Mouse (Mus musculus): Measurements from ENCODE around the gene Tmem108.

Gene Tmem108

DNA sequence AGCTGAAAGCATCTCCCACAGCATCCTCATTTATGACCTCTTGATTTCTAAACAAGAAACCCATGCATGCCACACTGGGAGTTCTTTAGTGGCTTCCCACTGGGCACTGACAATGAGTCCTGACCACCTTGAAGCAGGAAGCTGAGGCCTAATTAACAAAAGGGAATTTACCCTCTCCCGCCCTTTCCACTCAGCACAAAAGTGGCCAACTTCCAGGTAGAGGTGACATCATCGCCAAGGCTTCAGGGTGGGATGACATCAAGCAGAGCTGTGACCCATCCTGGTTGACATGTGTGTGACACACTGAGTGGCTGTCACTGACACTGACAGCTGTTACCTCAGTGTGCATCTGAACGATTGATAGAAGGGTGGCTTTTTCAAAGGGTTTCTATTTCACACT lies 124.8 kb downstream of the Tmem108 start:
- no peak for DNase-seq (ENCODE audit: low spot score in 2 of 2)

DNA sequence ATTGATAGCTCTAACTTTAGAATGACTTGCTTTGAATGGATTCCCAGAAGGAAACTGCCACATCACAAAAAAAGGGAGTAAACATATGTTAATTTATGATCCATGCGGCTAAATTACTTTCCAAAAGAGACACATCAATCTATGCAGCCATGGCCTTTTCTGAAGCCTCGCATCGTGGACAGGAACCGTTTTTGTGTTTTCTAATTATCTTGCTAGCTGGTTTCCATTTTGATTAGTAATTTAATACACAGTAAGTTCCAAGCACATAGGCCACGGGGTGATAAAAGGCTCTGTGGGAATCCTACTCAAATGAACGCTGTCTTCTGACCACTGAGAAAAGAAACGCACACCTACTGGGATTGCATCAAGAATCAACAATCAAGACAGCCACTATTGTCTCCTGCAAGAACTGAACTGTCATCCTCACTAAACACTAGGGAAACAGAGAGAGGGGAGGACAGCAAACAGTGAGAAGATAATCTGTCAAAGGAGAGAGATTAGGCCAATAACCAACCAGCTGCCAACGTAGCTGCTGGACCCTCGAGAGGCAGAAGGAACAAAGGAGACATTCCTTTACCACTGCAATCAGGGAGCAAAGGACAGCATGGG lies 132.7 kb downstream of the Tmem108 start:
- no peak for DNase-seq (ENCODE audit: low spot score in 2 of 2)

DNA sequence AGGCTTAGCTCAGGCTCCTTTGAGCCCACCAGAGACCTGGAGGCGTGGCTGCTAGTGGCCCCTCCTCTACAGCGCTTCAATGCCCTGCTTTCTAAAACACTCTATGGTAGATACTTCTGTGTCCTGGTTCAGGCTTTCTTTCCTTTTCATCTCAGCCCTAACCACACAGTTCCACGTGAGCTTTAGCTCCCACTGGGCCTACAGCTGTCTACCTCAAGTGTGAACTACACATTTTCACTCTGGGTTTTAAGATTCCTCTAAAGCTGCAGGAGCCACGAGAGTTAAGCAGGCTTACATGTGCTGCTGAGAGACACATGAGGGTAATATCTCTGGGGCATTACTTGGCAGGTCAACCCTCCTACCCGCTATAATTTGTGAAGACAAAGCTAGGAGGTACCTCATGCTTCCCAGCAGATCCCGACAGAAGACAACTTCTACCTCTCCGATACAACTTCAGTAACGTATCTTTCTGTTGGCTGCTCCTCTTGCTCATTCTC lies 134.2 kb downstream of the Tmem108 start:
- no peak for DNase-seq (ENCODE audit: low spot score in 2 of 2)

DNA sequence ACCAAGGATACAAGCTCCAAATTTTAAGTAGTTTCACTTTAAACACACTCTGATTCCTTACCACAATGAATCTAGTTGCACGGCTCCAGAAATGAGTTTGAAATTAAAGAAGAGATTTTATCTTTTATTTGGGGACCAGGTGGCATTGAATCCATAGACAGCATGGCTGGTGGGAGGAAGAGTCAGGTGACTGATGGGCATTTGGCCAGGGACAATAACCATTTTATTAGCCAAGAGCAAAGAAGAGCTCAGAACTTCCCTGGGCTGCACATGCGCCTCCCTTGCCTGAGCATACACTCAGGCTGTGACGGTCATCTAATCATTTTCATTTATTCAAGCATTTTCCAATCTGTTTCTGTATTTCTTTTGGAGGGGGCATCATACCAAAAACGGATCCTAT lies 135.5 kb downstream of the Tmem108 start:
- no peak for DNase-seq (ENCODE audit: low spot score in 2 of 2)

DNA sequence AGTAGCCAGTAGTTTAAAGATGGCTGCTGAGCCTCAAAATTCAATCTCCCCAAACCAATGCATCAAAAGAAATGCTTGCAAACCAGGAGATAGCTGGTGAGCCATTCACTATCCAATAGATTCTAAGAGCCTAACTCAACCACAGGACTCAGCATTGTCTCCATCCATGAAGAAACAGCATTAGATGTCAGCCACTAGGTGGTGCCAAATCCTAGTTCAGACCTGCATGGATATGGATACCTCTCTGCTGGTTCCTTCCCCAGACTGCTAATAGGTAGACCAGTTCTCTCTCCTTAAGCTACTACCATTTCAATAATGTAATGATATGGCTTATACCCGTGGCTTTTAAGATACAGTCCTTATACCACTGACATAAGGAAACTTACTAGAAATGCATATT lies 137.0 kb downstream of the Tmem108 start:
- DNase-seq (ENCODE audit: low spot score in 2 of 2): no peak

DNA sequence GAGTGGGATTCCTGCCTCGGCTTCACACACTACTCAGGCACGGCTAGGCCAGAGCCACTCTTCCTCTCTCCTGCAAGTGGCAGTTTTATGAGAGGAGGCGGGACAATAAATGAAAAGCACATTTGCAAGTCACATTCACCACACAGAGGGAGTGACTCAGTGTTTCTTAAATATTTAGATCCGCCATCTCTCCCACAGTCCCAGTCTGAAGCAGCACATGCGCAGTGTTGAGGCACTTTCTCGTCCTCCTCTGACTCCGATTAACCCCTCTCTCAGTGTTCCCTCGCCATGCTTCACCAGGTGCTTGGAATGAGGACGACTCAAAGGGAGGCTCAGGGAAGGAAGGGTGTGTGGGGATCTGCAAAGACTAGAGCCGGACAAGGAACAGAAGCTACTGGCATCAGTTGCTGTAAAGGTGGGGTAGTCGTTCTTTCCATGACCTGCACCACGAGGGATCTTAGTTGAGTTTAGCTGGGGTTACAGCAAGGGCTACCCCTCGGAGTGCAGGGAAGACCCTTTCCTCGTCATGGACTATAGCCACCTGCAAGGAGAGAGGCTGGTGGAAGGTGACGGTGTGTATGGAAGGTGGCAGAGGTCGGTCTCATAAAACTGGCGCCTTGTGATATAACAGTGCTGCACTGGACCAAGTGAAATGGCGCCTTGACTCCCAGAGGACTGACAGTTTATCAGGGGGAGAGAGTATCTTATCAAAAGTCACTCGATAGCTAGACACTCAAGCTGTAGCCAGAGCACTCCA lies 137.9 kb downstream of the Tmem108 start:
- no peak for DNase-seq (ENCODE audit: low spot score in 2 of 2)

DNA sequence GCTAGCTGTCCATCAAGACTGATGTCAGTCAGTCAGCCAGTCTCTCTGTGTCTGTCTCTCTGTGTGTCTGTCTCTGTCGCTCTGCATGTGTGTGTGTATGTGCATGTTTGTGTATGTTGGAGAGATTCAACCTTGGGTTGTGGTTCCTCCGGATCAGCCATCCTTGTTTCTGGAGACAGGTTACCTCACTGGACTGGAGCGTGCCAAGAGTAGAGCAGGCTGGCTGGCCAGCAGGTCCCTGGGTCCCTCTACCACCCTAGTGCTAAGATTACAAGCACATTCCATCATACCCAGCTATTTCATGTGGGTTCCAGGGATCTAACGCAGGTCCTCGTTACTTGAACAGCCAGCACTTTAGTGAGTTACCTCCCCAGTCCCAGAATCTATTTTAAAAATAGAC lies 138.6 kb downstream of the Tmem108 start:
- no peak for DNase-seq (ENCODE audit: low spot score in 2 of 2)

DNA sequence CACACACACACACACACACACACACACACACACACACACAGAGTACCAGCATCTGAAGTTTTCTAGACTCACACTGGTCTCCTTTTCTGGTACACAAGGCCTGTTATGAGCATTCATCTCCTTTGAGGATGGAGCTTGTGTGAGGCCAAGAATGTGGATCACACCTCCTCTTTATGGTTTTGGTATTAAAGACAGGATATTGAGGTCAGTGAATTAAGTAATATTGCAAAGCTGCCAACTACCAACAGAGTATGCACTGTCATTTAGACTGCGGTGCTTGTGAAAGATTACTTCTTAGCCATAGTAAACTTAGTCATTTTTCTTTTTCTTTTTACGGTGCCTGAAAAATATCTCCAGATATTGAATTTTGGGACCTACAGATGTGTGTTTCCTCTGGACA lies 139.8 kb downstream of the Tmem108 start:
- no peak for DNase-seq (ENCODE audit: low spot score in 2 of 2)

DNA sequence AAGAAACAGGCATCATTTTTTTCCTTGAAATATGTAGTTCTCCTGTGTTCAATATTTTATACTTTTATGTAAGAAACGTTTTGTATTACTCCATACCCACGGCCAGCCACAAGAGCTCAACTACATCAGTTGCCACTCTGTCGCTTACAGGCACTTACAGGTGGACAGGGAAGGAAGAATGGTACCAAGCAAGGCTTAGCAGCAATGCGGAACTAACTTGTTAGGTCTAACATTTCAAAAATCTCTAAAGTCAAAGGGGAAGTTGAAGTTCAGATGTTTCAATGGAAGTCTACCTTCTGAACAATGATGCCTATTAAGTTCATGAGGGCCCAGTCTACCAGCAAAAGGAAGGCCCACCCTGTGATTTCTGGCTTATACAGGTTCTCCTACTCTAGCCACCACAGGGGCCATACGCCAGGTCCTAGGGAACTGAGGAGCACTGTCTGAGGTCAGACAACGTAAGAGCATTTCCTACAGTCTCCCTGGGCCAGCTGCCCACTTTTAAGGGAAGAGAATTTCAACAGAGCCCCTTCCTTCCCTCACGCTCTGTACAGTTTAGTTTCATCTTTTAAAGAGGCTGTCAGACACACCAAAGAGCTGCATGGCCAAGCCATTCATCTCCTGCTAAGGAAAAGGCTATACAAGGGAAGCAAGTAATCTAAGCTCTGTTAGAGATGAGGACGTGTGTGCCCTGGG lies 141.0 kb downstream of the Tmem108 start:
- DNase-seq (ENCODE audit: low spot score in 2 of 2): no peak

DNA sequence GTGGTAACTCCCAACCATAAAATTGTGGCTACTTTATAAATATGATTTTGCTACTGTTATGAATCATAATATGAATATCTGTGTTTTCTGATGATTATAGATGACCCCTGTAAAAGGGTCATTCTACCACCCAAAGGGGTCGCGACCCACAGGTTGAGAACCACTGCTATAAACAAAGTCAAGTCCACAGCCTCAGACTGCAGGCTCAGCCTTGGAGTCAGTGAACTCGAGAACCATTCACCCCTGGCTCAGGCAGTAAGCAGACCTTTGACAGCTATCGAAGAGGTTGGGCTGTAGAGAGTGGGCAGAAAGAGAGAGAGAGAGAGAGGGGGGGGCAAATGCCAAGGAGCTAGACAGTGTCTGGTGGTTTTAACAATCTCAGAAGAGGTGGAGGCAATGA lies 147.4 kb downstream of the Tmem108 start:
- DNase-seq (ENCODE audit: low spot score in 2 of 2): no peak

DNA sequence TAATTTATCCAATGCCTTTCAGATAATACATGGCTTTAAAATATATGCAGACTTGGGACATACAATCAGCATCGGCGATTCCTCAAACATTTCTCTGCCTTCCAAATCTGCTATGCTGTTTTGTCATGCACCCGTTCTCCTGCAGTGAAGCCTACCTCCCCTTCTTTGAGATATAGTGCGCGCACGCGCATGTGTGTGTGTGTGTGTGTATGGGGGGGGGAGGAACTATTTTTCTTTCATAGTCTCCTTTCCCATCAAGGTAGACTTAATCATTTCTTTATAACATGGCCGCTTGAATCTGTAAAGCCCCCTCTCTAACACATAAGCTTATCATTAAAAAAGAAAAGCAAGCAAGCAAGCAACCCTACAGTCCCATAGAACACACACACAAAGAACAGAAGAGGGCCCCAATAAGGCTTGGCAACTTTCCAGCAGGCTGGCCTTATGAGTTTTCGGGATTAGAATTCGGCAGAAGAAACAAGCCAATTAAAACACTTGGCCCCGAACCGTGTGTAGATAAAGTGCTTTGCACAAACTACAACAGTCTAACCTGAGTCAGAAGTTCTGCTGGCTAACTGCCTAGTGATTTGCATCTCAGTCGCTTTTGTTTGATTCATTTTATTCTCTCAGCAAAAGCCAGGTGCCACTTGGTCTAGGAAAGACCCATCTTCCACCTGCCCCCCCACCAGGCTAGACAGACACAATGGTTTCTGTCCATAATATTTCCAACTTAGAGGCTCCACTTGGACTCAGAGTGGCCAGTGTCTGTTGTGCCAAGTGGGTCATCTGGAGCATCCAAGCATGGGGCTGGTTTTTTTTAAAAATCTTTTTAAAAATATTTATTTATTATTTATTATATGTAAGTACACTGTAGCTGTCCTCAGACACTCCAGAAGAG lies 153.2 kb downstream of the Tmem108 start:
- DNase-seq (ENCODE audit: low spot score in 2 of 2): no peak

DNA sequence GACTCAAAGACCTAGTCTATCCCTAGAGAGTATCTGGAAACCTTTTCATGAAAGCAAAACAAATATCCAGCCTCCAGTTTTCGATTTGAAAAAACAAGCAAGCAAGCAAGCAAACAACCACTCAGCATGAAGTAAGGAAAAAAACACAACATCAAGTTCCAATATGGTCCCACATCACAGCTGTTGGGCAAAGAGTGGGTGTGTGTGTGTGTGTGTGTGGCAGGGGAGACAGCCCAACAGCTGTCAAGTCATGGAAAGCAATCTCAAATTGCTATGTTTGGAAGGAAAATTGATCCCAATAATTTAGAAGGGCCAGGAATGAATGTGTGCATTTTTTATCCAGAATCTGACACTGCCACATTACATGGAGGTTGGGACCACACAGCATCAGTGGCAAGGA lies 155.6 kb downstream of the Tmem108 start:
- no peak for DNase-seq (ENCODE audit: low spot score in 2 of 2)

DNA sequence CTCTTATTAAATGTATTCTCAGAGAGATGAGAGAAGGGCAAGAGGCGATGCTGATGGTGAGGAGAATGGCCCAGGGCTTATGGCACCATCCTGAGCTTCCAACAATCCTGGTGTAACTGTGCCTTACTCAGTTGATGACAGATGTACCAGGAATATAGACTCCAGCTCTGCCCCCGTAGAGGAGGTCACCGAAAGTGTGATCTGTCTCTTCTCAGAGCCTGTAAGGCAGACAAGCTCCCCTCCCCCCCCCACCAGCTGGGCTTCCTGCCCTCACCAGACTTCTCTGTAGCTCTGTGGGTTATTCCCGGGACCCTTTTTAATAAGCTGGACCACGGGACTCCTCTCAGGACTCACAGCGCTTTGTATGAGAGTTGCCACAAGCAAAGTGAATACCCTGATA lies 157.8 kb downstream of the Tmem108 start:
- no peak for DNase-seq (ENCODE audit: low spot score in 2 of 2)

DNA sequence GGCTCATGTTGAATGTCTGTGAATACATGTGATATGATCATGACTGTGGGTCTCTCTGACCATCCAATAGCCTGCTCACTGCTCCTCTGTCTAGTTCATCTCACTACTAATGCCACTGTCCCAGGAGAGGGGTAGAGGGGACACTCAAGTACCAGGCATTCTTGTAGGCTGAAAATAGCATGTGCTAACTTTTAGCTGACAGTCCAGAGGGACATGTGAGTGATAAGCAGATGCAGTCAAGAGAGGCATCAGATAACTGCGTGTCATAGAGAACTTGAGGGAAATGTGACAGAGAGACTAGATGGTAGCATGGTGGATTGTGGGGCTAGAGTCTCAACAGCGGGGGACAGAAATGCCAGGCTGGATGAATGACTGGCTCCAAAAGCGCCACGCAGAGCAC lies 159.8 kb downstream of the Tmem108 start:
- DNase-seq (ENCODE audit: low spot score in 2 of 2): no peak

DNA sequence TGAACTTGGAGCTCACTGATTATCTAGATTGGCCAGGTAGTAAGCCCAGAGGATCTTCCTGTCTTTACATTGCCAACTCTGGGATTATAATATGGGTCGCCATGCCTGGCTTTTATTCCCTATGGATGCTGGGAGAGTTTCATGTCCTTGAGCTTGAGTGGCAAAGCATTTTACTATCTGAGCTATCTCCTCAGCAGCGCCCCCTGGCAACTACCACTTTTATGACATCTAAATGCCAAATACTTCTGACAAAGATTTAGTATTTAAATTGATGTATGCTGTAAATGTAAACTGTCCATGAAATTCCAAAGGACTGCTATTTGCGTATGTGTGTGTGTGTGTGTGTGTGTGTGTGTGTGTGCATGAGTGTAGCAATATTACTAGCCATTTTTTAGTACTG lies 160.8 kb downstream of the Tmem108 start:
- DNase-seq (ENCODE audit: low spot score in 2 of 2): no peak

DNA sequence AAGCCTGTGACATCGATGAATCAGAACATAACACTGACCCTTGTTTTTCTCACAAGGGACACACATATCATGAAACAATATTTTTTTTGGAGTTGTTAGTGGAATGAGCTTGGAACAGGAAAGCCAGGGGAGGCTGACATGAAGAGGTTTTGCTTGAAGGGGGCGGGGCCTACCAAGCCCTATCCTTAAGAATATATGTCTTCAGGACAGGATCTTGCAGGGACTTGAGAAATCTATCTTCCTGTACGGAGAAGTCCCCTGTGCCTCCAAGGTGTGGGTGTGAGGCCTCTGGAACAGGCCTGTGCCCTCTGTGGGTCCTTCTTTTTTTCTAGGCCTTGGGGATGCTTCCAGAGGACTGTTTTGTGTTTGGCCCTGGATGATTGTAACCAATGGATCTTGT lies 161.7 kb downstream of the Tmem108 start:
- DNase-seq (ENCODE audit: low spot score in 2 of 2): no peak

DNA sequence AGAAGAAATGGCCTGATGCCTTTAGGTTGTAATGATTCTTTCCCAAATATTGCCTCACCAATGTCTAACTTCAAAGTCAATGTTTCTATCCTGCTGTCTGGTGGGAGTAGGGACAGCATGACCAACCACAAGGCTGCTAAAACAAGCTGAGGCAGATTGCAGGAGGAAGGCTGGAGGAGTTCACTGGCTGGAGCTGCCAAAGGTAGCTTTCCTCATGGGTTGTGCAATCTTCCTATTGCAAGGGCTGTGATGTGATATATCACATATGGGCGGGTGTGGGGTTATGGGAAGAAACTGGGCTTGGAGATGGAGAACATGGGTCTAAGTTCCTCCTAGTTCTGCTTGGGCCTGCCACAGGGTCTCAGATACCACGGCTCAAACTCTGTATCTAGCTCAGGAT lies 163.8 kb downstream of the Tmem108 start:
- DNase-seq (ENCODE audit: low spot score in 2 of 2): no peak

DNA sequence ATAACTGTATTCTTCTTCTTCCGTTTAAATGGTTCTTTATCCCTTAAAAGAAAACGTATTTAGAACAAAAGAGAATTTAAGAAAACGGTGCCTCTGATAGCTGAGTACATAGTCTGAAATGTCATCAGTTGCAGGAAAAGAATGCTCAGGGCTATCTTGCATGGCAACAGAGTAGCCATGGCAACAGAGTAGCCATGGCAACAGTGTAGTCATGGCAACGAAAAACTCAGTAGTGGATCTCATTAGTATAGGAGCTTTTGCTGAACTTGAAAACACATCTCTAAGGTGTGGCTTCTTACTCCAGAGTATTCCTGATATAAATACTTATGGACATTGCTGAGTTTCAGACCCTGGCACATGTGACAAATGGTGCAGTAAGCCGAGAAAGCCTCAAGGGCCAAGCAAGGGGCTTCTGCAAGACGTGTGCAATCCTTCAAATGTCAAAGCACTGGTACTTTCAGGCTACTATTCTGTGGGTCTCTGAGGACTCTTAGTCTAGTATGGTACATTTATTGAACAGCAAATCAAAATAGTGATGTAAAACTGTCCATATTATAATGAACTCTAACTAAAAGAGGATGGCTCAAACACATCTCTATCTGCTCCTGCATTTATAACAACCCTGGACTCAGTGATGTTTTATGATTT lies 166.3 kb downstream of the Tmem108 start:
- no peak for DNase-seq (ENCODE audit: low spot score in 2 of 2)

DNA sequence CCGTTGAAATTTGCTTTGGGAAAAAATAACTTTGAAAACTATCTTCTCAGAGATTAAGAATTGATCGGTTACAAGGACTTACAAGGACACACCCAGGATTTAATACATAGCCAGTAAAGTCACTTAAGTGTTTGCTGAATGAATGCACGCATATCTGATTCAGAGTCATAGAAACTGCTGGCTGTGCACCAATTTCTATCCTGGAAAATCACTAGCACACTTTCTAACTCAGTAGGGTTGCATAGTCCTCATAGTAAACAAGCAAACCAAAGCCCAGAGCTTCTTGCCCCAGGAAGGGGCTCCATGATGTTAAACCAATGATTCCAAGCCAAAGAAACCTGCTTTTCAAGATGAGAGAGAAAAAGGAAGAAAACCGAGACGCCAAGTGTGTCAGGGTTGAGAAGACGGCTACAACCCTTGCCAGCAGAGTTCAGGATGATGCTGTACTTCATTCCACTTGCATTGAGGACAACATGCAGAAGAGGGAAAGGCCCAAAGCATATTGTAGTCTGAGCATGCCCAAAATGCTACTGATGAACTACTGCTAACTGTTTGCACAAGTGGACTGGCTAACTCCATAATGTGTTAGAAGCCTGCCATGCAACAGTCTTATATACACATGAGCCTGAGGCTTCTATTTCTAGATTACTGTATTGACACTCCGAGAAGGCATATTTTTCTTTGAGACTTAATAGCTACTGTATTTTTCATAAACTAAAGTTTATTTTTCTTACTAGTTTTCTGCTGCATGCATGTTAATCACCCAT lies 167.0 kb downstream of the Tmem108 start:
- DNase-seq (ENCODE audit: low spot score in 2 of 2): no peak

DNA sequence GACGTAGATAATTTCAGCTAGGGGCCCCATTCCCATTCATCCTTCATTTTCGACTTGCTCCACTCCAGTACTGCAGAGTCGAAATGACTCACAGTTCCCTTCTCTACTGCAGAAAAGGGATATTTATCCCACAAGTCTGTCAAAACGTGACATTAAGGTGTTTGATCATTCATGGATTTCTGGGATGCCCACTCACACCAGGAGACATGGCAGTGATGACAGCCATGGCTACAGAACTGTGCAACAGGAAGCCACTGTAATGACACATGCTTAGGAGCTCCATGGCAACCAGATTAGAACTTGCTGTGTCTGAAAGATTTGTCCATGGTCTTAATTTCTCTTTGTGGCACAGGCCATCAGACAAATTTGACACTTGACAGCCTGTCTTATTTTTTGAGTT lies 168.6 kb downstream of the Tmem108 start:
- DNase-seq (ENCODE audit: low spot score in 2 of 2): no peak

DNA sequence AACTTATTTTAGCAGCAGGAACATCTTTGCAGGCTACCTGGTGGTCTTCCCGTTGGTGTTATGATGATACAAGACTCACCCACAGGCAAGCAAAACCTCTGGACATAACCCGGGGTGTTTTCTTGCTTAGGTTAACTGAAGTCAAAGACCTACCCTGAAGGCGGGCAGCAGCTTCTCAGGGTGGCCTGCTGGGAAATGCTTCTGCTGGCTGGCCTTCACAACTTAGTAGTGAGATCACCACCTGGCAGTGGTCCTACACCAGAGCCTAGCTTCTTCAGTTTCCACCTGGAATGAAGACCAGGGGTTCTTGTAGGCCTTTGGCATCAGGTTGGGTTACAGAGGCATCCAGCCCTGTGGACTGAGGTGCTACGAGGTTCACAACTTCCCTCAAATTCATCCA lies 169.7 kb downstream of the Tmem108 start:
- DNase-seq (ENCODE audit: low spot score in 2 of 2): no peak

Measured in urinary bladder, postnatal 4 days (tissue).